Mouse (Mus musculus): ENCODE results near the gene Meox1. TPM values are rescaled to one million over a fixed set of nuclear protein-coding genes. Genes with fewer than 3 reads are reported as not detected.

Gene Meox1
- total RNA-seq (2021), result 1 to 10 TPM; 6.9 to 8.0 TPM

DNA sequence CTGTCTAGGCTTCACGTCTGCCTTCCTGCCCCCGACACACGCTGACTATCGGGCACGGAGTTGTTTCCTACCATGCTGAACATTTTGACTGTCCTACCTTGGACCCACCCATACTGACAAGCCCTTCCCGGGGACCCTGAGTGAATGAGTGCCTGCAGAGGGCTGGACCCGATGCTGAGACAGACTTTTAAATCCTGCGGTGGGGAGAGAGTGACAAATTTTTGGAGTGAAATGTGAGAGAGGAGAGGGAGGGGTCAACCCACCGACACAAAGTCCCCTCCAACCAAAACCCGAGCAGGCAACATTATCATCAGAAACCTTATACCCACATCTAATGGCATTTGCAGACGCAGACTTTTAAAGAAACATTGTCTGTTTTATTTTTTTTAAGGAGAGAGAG lies at the start of gene Meox1:
Gene Meox1 (minus strand): TSS at position 171 of the 400 bp plus-strand sequence.
- intact Hi-C loops (cut with DNase I), result no loop called here
- peak in 1 of 2 experiments; percentile 34 for DNase-seq

DNA sequence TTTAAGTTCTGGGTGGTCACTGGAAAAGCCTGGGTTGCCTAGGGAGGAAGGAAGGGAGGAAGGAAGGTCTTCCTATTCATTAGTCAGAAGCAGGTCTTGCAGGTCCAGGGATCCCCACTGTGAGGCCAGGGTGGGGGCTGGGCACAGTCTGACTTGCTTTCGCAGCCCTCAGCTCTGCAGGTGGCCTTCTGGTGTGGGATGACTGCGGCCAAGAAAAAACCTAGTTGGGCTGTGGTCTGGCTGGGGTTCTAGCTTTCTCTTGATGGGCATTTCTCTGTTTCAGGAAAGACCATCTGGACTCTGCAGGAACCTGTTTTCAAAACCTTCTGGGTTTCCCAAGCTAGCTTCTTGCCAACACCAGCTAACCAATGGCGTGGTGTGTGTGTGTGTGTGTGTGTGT lies 48.9 kb upstream of the Meox1 start:
- intact Hi-C loops (cut with DNase I), result no loop called here

DNA sequence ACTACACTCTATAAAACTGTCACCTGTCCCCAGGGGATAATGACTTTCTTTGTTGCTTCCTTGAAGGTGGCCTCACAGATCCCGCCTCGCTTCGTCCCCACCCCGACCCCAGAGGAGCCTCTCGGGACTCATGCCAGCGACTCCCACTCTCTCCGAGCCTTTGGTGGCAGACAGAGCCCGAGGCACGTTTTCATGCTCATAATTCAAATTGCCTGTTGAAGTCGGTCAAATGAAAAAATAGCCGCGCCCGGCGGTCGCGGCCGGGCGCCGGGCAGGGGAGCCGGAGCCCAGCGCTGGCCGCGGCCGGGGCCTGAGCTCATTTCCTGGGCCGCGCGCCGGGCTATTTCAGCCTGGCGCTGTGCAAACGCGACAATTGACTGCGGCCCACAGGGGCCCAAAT lies 42.9 kb upstream of the Meox1 start:
- intact Hi-C loops (cut with DNase I), result no loop called here
- peak; percentile 38 to 40 for DNase-seq

More for the DNA sequence above, 48.9 kb upstream of the Meox1 start:
- DNase-seq, result no peak

- no peak for DNase-seq
- intact Hi-C loops (cut with DNase I), result no loop called here
These were observed 42.2 kb upstream of the Meox1 start for GRCm38 (mm10) chr11:101936421-101936820.

DNA sequence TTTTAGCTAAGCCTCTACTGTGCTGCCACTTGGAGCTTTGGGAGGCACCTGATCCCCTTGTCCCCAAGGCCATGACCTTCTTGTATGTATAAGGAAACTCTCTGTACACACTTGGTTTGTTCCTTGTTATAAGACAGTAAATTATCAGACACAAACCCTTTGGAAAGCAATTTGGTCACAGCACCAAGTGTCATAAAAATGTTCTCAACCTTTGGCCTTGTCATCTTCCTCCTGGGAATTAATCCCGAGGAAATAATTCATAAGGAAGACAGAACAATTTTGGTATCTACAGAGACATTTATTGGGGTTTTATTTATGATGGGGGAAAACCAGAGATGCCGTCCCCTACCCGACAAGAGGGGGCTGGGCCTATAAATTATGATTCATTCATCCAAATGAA lies 41.6 kb upstream of the Meox1 start:
- intact Hi-C loops (cut with DNase I), result no loop called here
- DNase-seq, result no peak

DNA sequence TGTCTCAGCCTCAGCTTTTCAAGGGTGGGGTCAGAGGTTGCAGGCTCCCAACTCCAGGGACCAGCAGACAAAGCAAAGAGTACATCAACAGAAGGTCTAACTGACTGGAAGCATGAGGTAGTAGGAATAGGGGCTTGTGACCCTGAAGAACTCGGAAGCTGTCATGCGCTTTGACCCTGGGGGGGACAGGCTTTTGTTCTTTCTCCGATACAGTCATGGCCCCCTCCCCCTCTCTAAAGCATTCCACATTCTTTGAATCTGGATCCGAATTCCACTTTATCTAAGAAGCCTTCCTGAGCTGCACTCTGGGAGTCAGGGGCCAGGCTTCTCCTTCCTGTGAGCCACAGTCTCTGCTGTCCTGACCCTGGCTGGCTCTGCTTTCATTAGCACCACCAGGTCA lies 37.8 kb upstream of the Meox1 start:
- DNase-seq, result no peak
- intact Hi-C loops (cut with DNase I), result no loop called here

DNA sequence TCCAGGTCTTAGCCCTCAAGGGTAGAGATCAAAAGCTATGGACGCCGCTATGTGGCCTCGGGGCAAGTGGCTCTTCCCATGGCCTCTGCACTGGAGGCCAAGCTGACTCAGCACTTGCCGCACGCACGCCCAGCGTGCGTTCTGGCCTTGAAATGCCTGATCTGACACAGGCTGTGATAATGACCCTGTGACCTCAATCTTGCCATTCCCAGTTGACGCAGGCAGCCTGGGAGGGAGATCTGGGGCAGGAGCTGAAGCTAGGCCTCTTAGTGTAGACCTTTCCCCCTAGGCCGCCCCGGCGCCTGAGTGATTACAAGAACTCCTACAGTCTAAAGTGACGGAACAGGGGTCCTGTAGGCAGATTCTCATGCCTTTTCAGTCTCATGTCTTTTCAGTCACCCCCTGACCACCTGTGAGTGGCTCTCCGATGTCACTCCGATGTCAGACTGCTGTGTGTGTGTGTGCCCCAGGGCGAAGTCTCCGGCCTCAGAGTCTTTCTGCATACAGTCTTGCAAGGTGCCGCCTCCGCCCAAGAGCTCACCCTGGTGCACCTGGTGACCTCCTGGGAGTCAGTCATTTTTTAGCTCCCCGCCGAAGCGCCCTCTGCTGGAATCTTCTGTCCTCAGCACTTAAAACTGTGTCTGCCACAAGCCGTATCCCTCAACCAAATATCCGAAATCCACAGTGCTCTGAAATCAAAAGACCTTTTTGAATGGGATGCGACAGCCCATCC lies 34.0 kb upstream of the Meox1 start:
- DNase-seq, result no peak
- intact Hi-C loops (cut with DNase I), result no loop called here

- intact Hi-C loops (cut with DNase I), result no loop called here
- no peak for DNase-seq
These were observed 32.9 kb upstream of the Meox1 start for GRCm38 (mm10) chr11:101926951-101927589.

GRCm38 (mm10) chr11:101925636-101926035 lies 31.5 kb upstream of the Meox1 start:
- intact Hi-C loops (cut with DNase I), result no loop called here

DNA sequence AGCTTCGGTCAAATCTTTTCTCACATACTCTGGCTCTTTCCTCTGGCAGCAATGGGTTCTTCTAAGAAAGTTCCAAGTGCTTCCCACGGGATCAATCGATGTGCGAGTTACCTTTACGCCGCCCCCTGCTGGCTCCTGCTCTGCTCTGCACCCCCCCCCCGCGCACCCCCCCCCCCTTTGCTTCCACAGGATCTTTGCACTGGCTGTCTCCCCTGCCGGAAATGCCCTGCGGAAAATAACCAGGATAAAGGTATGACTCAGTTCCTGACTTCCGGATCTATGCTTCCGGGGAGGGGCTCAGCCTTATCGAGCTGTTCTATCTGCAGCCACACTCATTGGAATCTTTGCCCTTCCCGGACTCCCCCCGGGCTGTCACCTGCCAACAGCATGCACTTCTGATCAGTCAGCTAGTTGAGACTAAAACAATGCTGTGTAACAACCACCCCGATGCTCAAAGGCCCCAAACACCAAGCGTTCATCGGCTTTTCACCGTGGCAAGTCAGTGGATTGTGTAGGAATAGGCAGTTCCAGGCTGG lies 30.3 kb upstream of the Meox1 start:
- intact Hi-C loops (cut with DNase I), result no loop called here
- DNase-seq, result no peak

More at GRCm38 (mm10) chr11:101925636-101926035, 31.5 kb upstream of the Meox1 start:
- DNase-seq, result no peak

GRCm38 (mm10) chr11:101923988-101924387 lies 29.8 kb upstream of the Meox1 start:
- intact Hi-C loops (cut with DNase I), result no loop called here
- DNase-seq, result no peak

DNA sequence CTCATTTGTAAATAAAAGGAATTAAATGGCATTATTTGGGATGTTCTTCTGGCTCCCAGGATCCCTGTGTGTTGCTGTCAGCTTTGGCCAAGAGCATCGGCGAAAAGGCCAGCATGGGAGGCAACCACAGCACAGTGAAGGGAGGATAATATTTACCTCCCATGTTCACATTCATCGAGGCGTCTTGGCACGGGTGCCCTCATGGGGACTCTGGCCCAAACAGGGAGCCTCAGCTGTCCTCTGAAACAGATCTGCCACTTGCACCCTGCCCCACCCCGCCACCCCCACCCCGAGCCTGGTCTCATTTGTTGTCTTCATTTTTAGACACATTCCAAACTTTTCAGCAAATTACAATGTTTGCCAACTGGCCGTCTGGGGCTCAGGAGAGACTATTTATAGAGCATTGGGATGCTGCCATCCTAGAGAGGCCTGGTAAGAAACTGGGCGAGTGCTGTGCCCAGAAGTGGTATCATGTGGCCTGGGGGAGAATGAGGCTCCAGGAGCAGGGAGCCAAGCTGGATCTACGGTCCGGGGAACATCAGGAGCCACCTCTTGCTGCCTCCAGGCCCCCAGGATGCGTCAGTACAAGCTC lies 27.3 kb upstream of the Meox1 start:
- intact Hi-C loops (cut with DNase I), result no loop called here

GRCm38 (mm10) chr11:101919660-101920059 lies 25.5 kb upstream of the Meox1 start:
- intact Hi-C loops (cut with DNase I), result loop anchor here (1.0 kb wide), 1 partner anchor 50 kb away; no protein-coding TSS in a partner anchor
- DNase-seq, result peak; percentile 82 to 91

More for the DNA sequence above, 27.3 kb upstream of the Meox1 start:
- peak in 1 of 2 experiments; percentile 25 for DNase-seq

GRCm38 (mm10) chr11:101918609-101919008 lies 24.4 kb upstream of the Meox1 start:
- intact Hi-C loops (cut with DNase I), result loop anchor here (1.0 kb wide), 1 partner anchor 51 kb away; no protein-coding TSS in a partner anchor
- no peak for DNase-seq

- DNase-seq, result no peak
- intact Hi-C loops (cut with DNase I), result no loop called here
These were observed 22.6 kb upstream of the Meox1 start for GRCm38 (mm10) chr11:101916772-101917171.

DNA sequence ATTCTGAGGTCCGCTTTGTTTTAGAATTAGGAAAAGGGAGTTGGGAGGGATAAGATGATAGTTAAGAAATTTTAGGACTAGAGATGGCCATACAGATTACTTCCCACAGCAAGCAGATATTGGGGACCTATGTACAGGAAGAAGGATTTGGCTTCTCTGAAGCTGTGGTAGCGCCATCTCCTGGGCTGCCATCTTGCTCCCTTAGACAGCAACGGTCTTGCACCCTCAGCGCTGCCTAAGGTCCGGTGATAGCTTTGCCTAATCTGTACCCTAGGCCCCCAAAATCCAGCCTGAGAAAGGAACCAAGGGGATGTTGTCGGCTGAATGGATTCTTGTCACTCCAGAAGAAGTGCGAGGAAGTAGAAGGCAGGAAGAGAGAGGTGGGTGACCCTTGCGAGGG lies 19.4 kb upstream of the Meox1 start:
- DNase-seq, result no peak
- intact Hi-C loops (cut with DNase I), result no loop called here

DNA sequence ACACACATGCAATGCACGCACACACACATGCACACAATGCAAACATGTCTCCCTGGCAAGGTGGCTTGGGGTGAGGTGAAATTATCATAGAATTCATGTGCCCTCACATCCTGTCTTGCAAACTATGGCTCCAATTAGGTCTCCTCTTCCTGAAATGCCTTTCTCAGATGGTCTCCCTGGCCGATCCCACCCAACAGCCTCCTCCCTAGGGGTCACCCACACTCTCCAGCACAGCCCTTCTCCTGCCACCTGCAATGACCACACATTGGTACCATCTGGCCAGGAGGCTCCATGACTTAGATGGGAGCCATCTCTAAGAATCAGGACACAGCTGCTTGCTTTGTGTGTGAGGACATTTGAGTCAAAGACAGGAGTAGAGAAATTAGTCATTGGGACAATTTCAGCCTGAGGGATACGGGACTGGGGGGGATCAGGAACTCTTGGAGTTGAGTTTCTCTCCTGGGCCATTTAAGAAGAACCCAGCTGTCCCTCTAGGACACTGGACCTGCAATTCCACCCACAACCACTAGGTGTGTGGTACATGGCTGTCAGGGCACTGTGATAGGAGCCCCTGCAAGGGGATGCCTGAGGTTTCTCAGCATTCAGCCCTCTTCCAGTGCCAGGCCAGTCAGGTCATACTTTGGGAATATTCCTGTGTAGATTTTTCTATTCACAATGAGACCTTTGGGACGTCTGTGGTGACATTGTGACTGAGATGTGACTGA lies 17.8 kb upstream of the Meox1 start:
- intact Hi-C loops (cut with DNase I), result loop anchor here (2.0 kb wide), 1 partner anchor 149 kb away; no protein-coding TSS in a partner anchor
- peak; percentile 38 to 55 for DNase-seq

DNA sequence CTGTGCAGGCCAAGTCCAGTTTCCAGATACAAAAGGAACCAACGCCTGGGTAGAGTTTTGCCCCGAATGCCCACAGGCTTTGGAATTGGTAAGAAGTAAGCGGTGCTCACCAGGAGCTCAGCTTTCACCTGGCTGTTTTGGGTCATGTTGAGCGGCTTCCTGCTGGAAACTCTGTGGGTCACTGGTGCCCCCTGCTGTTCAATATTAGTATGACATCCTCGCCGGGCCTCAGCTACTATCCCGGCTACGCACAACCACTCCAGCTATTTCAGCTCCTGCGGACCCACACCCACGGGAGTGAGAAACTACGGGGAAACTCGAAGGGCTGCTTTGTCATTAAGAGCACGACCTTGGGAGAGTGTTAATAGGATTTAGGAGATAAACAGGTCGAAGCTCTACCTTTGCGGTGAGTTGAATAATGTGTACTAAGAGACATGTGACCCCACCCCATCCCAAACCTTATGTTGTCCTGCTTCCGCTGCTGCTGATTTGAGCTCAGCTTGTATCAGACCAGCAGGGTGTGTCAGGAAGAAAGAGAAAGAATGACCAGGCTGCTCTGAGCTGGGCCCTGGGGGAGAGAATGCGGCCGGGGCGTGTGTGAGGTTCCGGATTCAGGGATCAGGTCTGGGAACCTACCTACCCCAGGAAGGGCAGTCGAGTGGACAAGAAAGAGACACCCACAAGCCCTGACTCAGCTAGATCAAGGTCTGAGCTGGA lies 16.2 kb upstream of the Meox1 start:
- peak; percentile 90 to 95 for DNase-seq
- intact Hi-C loops (cut with DNase I), result loop anchor here (1.0 to 2.0 kb wide), 2 partner anchors 97 to 148 kb away; no protein-coding TSS in a partner anchor

- no peak for DNase-seq
- intact Hi-C loops (cut with DNase I), result no loop called here
These were observed 14.6 kb upstream of the Meox1 start for GRCm38 (mm10) chr11:101908777-101909176.

DNA sequence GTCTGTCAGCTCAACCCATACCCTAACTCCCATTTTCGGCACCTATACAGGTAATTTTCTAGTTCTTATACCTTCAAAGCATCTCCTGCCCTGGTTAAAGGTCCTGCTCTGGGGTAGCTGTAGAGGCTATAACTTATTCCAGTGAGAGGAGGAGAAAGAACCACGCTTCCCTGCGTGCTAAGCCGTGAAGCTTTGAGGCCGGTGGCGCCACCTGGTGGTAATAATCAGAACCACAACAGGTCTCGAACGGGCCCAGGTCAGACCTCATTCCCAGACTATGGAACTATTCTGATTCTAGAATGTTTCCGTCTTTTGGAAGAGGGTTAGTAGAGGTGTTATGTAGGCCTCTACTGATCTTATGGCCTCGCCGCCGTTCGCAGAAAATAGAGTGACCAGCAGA lies 10.9 kb upstream of the Meox1 start:
- DNase-seq, result peak; percentile 86 to 94
- intact Hi-C loops (cut with DNase I), result loop anchor here (1.0 kb wide), 1 partner anchor 92 kb away; no protein-coding TSS in a partner anchor
